Mouse (Mus musculus): ENCODE results near the gene Cbfa2t2.

GRCm38 (mm10) chr2:154394602-154395001 is 41.7 kb upstream of the Cbfa2t2 start:
- no peak for TF ChIP-seq CTCF (IDR thresholded peaks at IDR 0.05; ENCODE audit: control insufficient read depth, insufficient read depth, insufficient read length)
- no peak for TF ChIP-seq MAX (IDR thresholded peaks at IDR 0.05)
- no peak for TF ChIP-seq USF1 (IDR thresholded peaks at IDR 0.05; ENCODE audit: low read depth)
- no peak for TF ChIP-seq MYOD1 (IDR thresholded peaks at IDR 0.05; ENCODE audit: control insufficient read depth, insufficient read length, low read depth)
- TF ChIP-seq MYOG (IDR thresholded peaks at IDR 0.05; ENCODE audit: control insufficient read depth, extremely low read depth, insufficient read length), result no peak

All from C2C12 (cell line).